In the genomic region with DNA sequence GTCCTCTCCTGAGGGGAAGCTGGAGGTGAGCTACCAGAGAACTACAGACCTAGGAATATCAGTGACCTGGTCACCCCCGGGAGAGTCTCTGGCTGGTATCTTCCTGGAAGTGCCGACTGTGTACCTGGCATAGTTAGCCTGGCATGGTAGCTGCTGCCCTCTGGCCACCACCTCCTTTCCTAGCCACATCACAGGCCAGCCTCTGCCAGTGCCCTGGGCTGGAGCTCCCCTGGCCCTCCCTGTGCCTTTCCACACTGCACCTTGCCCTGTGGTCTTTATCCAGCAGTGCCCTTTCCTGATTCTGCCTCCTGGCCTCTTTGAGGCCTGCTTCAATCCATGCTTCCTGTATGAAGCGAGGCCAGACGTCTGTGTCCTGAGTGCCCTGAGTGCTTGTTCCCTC, we compare ENCODE assay signal across 18 mouse cellular contexts.
DNase-seq lines count a peak whose midpoint lies in the region; ATAC-seq and TF ChIP-seq lines count a peak whose summit lies in the region.
"Had no signal": no experiment of that assay in that cellular context is flagged by ENCODE, and none has a peak within 500 bp of the region (broad histone marks: within the 10 kb centered on the region; RNA-seq: fewer than 3 reads in every experiment).

No protein-coding gene starts in this region.

- H3K36me3 ChIP-seq in forebrain, embryonic 13.5 days (ENCODE audit: poor library complexity, severe bottlenecking), result peaks cover 74% of the 10 kb centered on the region
- H3K36me3 ChIP-seq in forebrain, embryonic 16.5 days (ENCODE audit: control insufficient read depth, insufficient read depth), result peaks cover 3% of the 10 kb centered on the region; the same call in 1 of the 2 replicates
- peaks cover 18% of the 10 kb centered on the region for H3K36me3 ChIP-seq in kidney, embryonic 16.5 days (ENCODE audit: insufficient read depth, low read length)
- H3K36me3 ChIP-seq in midbrain, embryonic 10.5 days, result peaks cover 97% of the 10 kb centered on the region
- H3K36me3 ChIP-seq in midbrain, postnatal 0 days (ENCODE audit: insufficient read depth, low read length), result peaks cover 14% of the 10 kb centered on the region
- no peaks in the 10 kb centered on the region for H3K36me3 ChIP-seq in midbrain, embryonic 16.5 days (ENCODE audit: control insufficient read depth, insufficient read depth, low read length)
- H3K36me3 ChIP-seq: lung, embryonic 15.5 days had no signal

- H3K27ac ChIP-seq in forebrain, embryonic 13.5 days, result peak overlapping the region; percentile 31; the same call in 1 of the 2 replicates
- no peak overlapping the region for H3K27ac ChIP-seq in forebrain, embryonic 16.5 days (ENCODE audit: low read length)
- no peak overlapping the region for H3K27ac ChIP-seq in kidney, embryonic 16.5 days (ENCODE audit: low read length)
- H3K27ac ChIP-seq in midbrain, embryonic 10.5 days (replicated peaks), result 0 out of 2 replicates have a peak overlapping the region, but pooled peaks have one; percentile 28
- no peak overlapping the region for H3K27ac ChIP-seq in midbrain, postnatal 0 days (ENCODE audit: low read depth, low read length)
- H3K27ac ChIP-seq in midbrain, embryonic 16.5 days (ENCODE audit: low read length), result peak overlapping the region; percentile 19
- H3K27ac ChIP-seq: heart, embryonic 15.5 days; hindbrain, embryonic 14.5 days; liver, embryonic 13.5 days; lung, embryonic 15.5 days; macrophage; neural tube, embryonic 12.5 days had no signal

- no peaks in the 10 kb centered on the region for H3K9me3 ChIP-seq in forebrain, embryonic 13.5 days (replicated peaks)
- H3K9me3 ChIP-seq in forebrain, embryonic 16.5 days (ENCODE audit: control insufficient read depth, low read length), result no peaks in the 10 kb centered on the region
- no peaks in the 10 kb centered on the region for H3K9me3 ChIP-seq in kidney, embryonic 16.5 days (ENCODE audit: low read length)
- no peaks in the 10 kb centered on the region for H3K9me3 ChIP-seq in midbrain, embryonic 10.5 days (replicated peaks)
- H3K9me3 ChIP-seq in midbrain, postnatal 0 days (ENCODE audit: low read length), result no peaks in the 10 kb centered on the region
- no peaks in the 10 kb centered on the region for H3K9me3 ChIP-seq in midbrain, embryonic 16.5 days (replicated peaks; ENCODE audit: control insufficient read depth, low read length, poor library complexity, severe bottlenecking)
- H3K9me3 ChIP-seq: heart, embryonic 15.5 days; liver, embryonic 13.5 days; lung, embryonic 15.5 days; neural tube, embryonic 12.5 days had no signal

- ATAC-seq in forebrain, embryonic 13.5 days, result no peak
- no peak for ATAC-seq in forebrain, embryonic 16.5 days
- ATAC-seq in kidney, embryonic 16.5 days (ENCODE audit: low FRiP score, low TSS enrichment), result no peak
- ATAC-seq in midbrain, postnatal 0 days (ENCODE audit: low FRiP score), result no peak
- no peak for ATAC-seq in midbrain, embryonic 16.5 days
- ATAC-seq: intestine, embryonic 16.5 days had no signal

- TF ChIP-seq CTCF in midbrain, postnatal 0 days (IDR thresholded peaks at IDR 0.05), result no peak

- no peak overlapping the region for H3K4me2 ChIP-seq in forebrain, embryonic 13.5 days
- H3K4me2 ChIP-seq in forebrain, embryonic 16.5 days (ENCODE audit: low read length), result no peak overlapping the region
- H3K4me2 ChIP-seq in kidney, embryonic 16.5 days (replicated peaks; ENCODE audit: low read depth, low read length), result no peak overlapping the region
- H3K4me2 ChIP-seq in midbrain, postnatal 0 days (ENCODE audit: low read depth, low read length, poor library complexity, severe bottlenecking), result no peak overlapping the region
- H3K4me2 ChIP-seq in midbrain, embryonic 16.5 days (ENCODE audit: low read length), result no peak overlapping the region
- H3K4me2 ChIP-seq: heart, embryonic 15.5 days; hindbrain, embryonic 14.5 days; liver, embryonic 13.5 days; lung, embryonic 15.5 days; neural tube, embryonic 12.5 days had no signal

- H3K4me3 ChIP-seq in forebrain, embryonic 13.5 days, result no peak overlapping the region
- no peak overlapping the region for H3K4me3 ChIP-seq in forebrain, embryonic 16.5 days (replicated peaks; ENCODE audit: low read length)
- H3K4me3 ChIP-seq in kidney, embryonic 16.5 days (ENCODE audit: low read length), result no peak overlapping the region
- H3K4me3 ChIP-seq in midbrain, embryonic 10.5 days, result no peak overlapping the region
- no peak overlapping the region for H3K4me3 ChIP-seq in midbrain, postnatal 0 days (ENCODE audit: low read depth, low read length)
- H3K4me3 ChIP-seq in midbrain, embryonic 16.5 days (ENCODE audit: low read depth, low read length), result no peak overlapping the region
- H3K4me3 ChIP-seq: heart, embryonic 15.5 days; liver, embryonic 13.5 days; lung, embryonic 15.5 days; neural tube, embryonic 12.5 days had no signal

- peaks cover 10% of the 10 kb centered on the region; the same call in 1 of the 2 replicates for H3K4me1 ChIP-seq in forebrain, embryonic 13.5 days
- H3K4me1 ChIP-seq in forebrain, embryonic 16.5 days (replicated peaks; ENCODE audit: control insufficient read depth, insufficient read depth, low read length), result peaks cover 6% of the 10 kb centered on the region; the same call in 1 of the 2 replicates
- H3K4me1 ChIP-seq in kidney, embryonic 16.5 days (ENCODE audit: insufficient read depth, low read length), result peaks cover 11% of the 10 kb centered on the region
- peaks cover 5% of the 10 kb centered on the region; the same call in 1 of the 2 replicates for H3K4me1 ChIP-seq in midbrain, embryonic 10.5 days
- no peaks in the 10 kb centered on the region for H3K4me1 ChIP-seq in midbrain, postnatal 0 days (ENCODE audit: insufficient read depth, low read length)
- H3K4me1 ChIP-seq in midbrain, embryonic 16.5 days (ENCODE audit: control insufficient read depth, insufficient read depth, low read length), result peaks cover 8% of the 10 kb centered on the region

- 87% methylated on average over 4 of the region's 4 CpGs for WGBS in forebrain, embryonic 13.5 days
- 95% methylated on average over 4 of the region's 4 CpGs for WGBS in forebrain, embryonic 16.5 days
- 71% methylated on average over 4 of the region's 4 CpGs for WGBS in kidney, embryonic 16.5 days
- WGBS in midbrain, embryonic 10.5 days, result 88% methylated on average over 4 of the region's 4 CpGs
- WGBS in midbrain, postnatal 0 days, result 85% methylated on average over 4 of the region's 4 CpGs
- WGBS in midbrain, embryonic 16.5 days, result 83% methylated on average over 4 of the region's 4 CpGs

- no peak overlapping the region for H3K9ac ChIP-seq in forebrain, embryonic 13.5 days
- no peak overlapping the region for H3K9ac ChIP-seq in forebrain, embryonic 16.5 days (replicated peaks; ENCODE audit: low read depth, low read length)
- no peak overlapping the region for H3K9ac ChIP-seq in kidney, embryonic 16.5 days (replicated peaks; ENCODE audit: low read length)
- no peak overlapping the region for H3K9ac ChIP-seq in midbrain, postnatal 0 days (replicated peaks; ENCODE audit: low read length, poor library complexity, severe bottlenecking)
- H3K9ac ChIP-seq in midbrain, embryonic 16.5 days (ENCODE audit: low read depth, low read length), result no peak overlapping the region
- H3K9ac ChIP-seq: heart, embryonic 15.5 days; hindbrain, embryonic 14.5 days; liver, embryonic 13.5 days; lung, embryonic 15.5 days; neural tube, embryonic 12.5 days had no signal

- no peaks in the 10 kb centered on the region for H3K27me3 ChIP-seq in forebrain, embryonic 13.5 days
- no peaks in the 10 kb centered on the region for H3K27me3 ChIP-seq in forebrain, embryonic 16.5 days (replicated peaks; ENCODE audit: control insufficient read depth, insufficient read depth, low read length)
- H3K27me3 ChIP-seq in kidney, embryonic 16.5 days (ENCODE audit: insufficient read depth, low read length), result no peaks in the 10 kb centered on the region
- H3K27me3 ChIP-seq in midbrain, embryonic 10.5 days (ENCODE audit: low read depth, poor library complexity, severe bottlenecking), result no peaks in the 10 kb centered on the region
- no peaks in the 10 kb centered on the region for H3K27me3 ChIP-seq in midbrain, postnatal 0 days (ENCODE audit: insufficient read depth, low read length)
- H3K27me3 ChIP-seq in midbrain, embryonic 16.5 days (ENCODE audit: control insufficient read depth, insufficient read depth, low read depth, low read length), result no peaks in the 10 kb centered on the region
- H3K27me3 ChIP-seq: heart, embryonic 15.5 days; liver, embryonic 13.5 days; lung, embryonic 15.5 days; neural tube, embryonic 12.5 days had no signal

- peak; percentile 78 for DNase-seq in kidney, adult 11 months
- DNase-seq in midbrain, embryonic 10.5 days (ENCODE audit: low spot score), result no peak
- DNase-seq in midbrain, postnatal 0 days (ENCODE audit: low spot score), result no peak
- DNase-seq: adrenal gland, postnatal 10 days; B cell, adult 2 months; cerebellum, adult 11 months; gastrocnemius, postnatal 36 days; liver, embryonic 13.5 days had no signal

Comparison
In these comparisons a context has a peak if more than half of its experiments do, and no peak if none do; other contexts are left out.
1. H3K27ac ChIP-seq: peak in forebrain, embryonic 13.5 days (single experiment), midbrain, embryonic 10.5 days (single experiment) and midbrain, embryonic 16.5 days (single experiment); none in forebrain, embryonic 16.5 days (single experiment), kidney, embryonic 16.5 days (single experiment) and midbrain, postnatal 0 days (single experiment).